Mouse (Mus musculus) testis, adult 2 months (tissue): ENCODE measurements around the gene Disc1.

Experiments
- CTCF ChIP-seq: fragments of 200-500 bp; IDR thresholded peaks from 2 replicates; pipeline ENCODE4 v1.5.1; 2012; ENCODE audit warnings: low read depth, mild to moderate bottlenecking, inconsistent platforms, low read length, moderate library complexity; ENCODE audit not compliant: control insufficient read depth, insufficient read depth, insufficient replicate concordance
- POLR2A ChIP-seq: fragments of 200-500 bp; IDR thresholded peaks from 2 replicates; pipeline ENCODE4 v1.6.1; 2012; ENCODE audit warnings: low read depth, mild to moderate bottlenecking, inconsistent platforms, low read length, moderate library complexity; ENCODE audit not compliant: control insufficient read depth

- no peak for TF ChIP-seq CTCF
- no peak for TF ChIP-seq POLR2A
Measured at GRCm38 (mm10) chr8:125195121-125195520, 141.1 kb downstream of the Disc1 start.
